Mouse (Mus musculus): ENCODE data around the gene Mrpl1. TPM values are rescaled to one million over a fixed set of nuclear protein-coding genes. Genes with fewer than 3 reads are reported as not detected.

The Mrpl1 gene
- polyA plus RNA-seq (2015; fragmentation: Nextera tagmentation; extraction: Ambion mirVana), result 25.6 and 26.3 TPM in 2 replicates

- H3K9ac ChIP-seq (ENCODE audit: low read depth, low read length), result peak within 1 kb of the TSS; percentile 83
- H3K4me3 ChIP-seq (ENCODE audit: low read length), result peak within 1 kb of the TSS; percentile 89
- H3K27ac ChIP-seq (ENCODE audit: low read length), result peak within 1 kb of the TSS; percentile 88
- peak within 1 kb of the TSS; percentile 76 for H3K4me2 ChIP-seq (ENCODE audit: low read depth, low read length)
- peaks cover 3% of the 10 kb centered on the region; the same call in 1 of the 2 replicates for H3K36me3 ChIP-seq (ENCODE audit: control insufficient read depth, insufficient read depth, low read length)
- H3K27me3 ChIP-seq (replicated peaks; ENCODE audit: control insufficient read depth, insufficient read depth, low read length), result no peaks in the 10 kb centered on the region
- H3K9me3 ChIP-seq (ENCODE audit: control insufficient read depth, low read length), result no peaks in the 10 kb centered on the region
- ATAC-seq, result peak; percentile 74
- H3K4me1 ChIP-seq (ENCODE audit: control insufficient read depth, insufficient read depth, low read length), result peaks cover 3% of the 10 kb centered on the region
- under 1% methylated on average over 17 of the region's 17 CpGs for WGBS
These were observed at the start of gene Mrpl1 for GRCm38 (mm10) chr5:96209459-96209858. Gene Mrpl1, plus strand, starts transcription at chr5:96209493.

GRCm38 (mm10) chr5:96160467-96161262, 48.6 kb upstream of the Mrpl1 start:
- ATAC-seq, result peak; percentile 22

GRCm38 (mm10) chr5:96161263-96161577, 48.1 kb upstream of the Mrpl1 start:
- Histone ChIP-seq H3K9ac (ENCODE audit: low read depth, low read length) (peak overlapping the region; percentile 99), H3K36me3 (ENCODE audit: control insufficient read depth, insufficient read depth, low read length) (no peaks in the 10 kb centered on the region), H3K27ac (ENCODE audit: low read length) (peak overlapping the region; percentile 99), H3K27me3 (replicated peaks; ENCODE audit: control insufficient read depth, insufficient read depth, low read length) (no peaks in the 10 kb centered on the region), H3K4me3 (ENCODE audit: low read length) (peak overlapping the region; percentile 98), H3K4me1 (ENCODE audit: control insufficient read depth, insufficient read depth, low read length) (peaks cover 12% of the 10 kb centered on the region), H3K9me3 (ENCODE audit: control insufficient read depth, low read length) (no peaks in the 10 kb centered on the region), H3K4me2 (ENCODE audit: low read depth, low read length) (peak overlapping the region; percentile 80)
- ATAC-seq, result no peak; the same call in 1 of the 2 replicates
- WGBS, result 0% methylated on average over 45 of the region's 45 CpGs

More at GRCm38 (mm10) chr5:96160467-96161262, 48.6 kb upstream of the Mrpl1 start:
- Histone ChIP-seq H3K27ac (ENCODE audit: low read length) (peak overlapping the region; percentile 99), H3K9me3 (ENCODE audit: control insufficient read depth, low read length) (no peaks in the 10 kb centered on the region), H3K36me3 (ENCODE audit: control insufficient read depth, insufficient read depth, low read length) (no peaks in the 10 kb centered on the region), H3K4me1 (ENCODE audit: control insufficient read depth, insufficient read depth, low read length) (peaks cover 12% of the 10 kb centered on the region), H3K4me3 (ENCODE audit: low read length) (peak overlapping the region; percentile 98), H3K4me2 (ENCODE audit: low read depth, low read length) (peak overlapping the region; percentile 80), H3K27me3 (replicated peaks; ENCODE audit: control insufficient read depth, insufficient read depth, low read length) (no peaks in the 10 kb centered on the region), H3K9ac (ENCODE audit: low read depth, low read length) (peak overlapping the region; percentile 99)
- WGBS, result under 1% methylated on average over 50 of the region's 50 CpGs

- Histone ChIP-seq H3K4me1 (ENCODE audit: control insufficient read depth, insufficient read depth, low read length) (peaks cover 12% of the 10 kb centered on the region), H3K27ac (ENCODE audit: low read length) (peak overlapping the region; percentile 99), H3K27me3 (replicated peaks; ENCODE audit: control insufficient read depth, insufficient read depth, low read length) (no peaks in the 10 kb centered on the region), H3K4me3 (ENCODE audit: low read length) (peak overlapping the region; percentile 98), H3K9me3 (ENCODE audit: control insufficient read depth, low read length) (no peaks in the 10 kb centered on the region), H3K9ac (ENCODE audit: low read depth, low read length) (peak overlapping the region; percentile 99), H3K4me2 (ENCODE audit: low read depth, low read length) (peak overlapping the region; percentile 80), H3K36me3 (ENCODE audit: control insufficient read depth, insufficient read depth, low read length) (no peaks in the 10 kb centered on the region)
- under 1% methylated on average over 67 of the region's 114 CpGs for WGBS
- ATAC-seq, result peak; percentile 57
These were observed 47.5 kb upstream of the Mrpl1 start for GRCm38 (mm10) chr5:96161578-96162398.

GRCm38 (mm10) chr5:96162399-96163331, 46.6 kb upstream of the Mrpl1 start:
- H3K4me1 ChIP-seq (ENCODE audit: control insufficient read depth, insufficient read depth, low read length), result peaks cover 12% of the 10 kb centered on the region
- no peaks in the 10 kb centered on the region for H3K27me3 ChIP-seq (replicated peaks; ENCODE audit: control insufficient read depth, insufficient read depth, low read length)
- WGBS, result under 1% methylated on average over 55 of the region's 56 CpGs
- H3K4me2 ChIP-seq (ENCODE audit: low read depth, low read length), result peak overlapping the region; percentile 80
- peak overlapping the region; percentile 98 for H3K4me3 ChIP-seq (ENCODE audit: low read length)
- no peaks in the 10 kb centered on the region for H3K36me3 ChIP-seq (ENCODE audit: control insufficient read depth, insufficient read depth, low read length)
- ATAC-seq, result peak; percentile 94
- H3K9me3 ChIP-seq (ENCODE audit: control insufficient read depth, low read length), result no peaks in the 10 kb centered on the region
- H3K9ac ChIP-seq (ENCODE audit: low read depth, low read length), result peak overlapping the region; percentile 99
- peak overlapping the region; percentile 99 for H3K27ac ChIP-seq (ENCODE audit: low read length)

GRCm38 (mm10) chr5:96163396-96164020, 45.8 kb upstream of the Mrpl1 start:
- Histone ChIP-seq H3K27ac (ENCODE audit: low read length) (peak overlapping the region; percentile 99), H3K4me1 (ENCODE audit: control insufficient read depth, insufficient read depth, low read length) (peaks cover 12% of the 10 kb centered on the region), H3K4me3 (ENCODE audit: low read length) (peak overlapping the region; percentile 98), H3K9me3 (ENCODE audit: control insufficient read depth, low read length) (no peaks in the 10 kb centered on the region), H3K36me3 (ENCODE audit: control insufficient read depth, insufficient read depth, low read length) (no peaks in the 10 kb centered on the region), H3K9ac (ENCODE audit: low read depth, low read length) (peak overlapping the region; percentile 64), H3K27me3 (replicated peaks; ENCODE audit: control insufficient read depth, insufficient read depth, low read length) (no peaks in the 10 kb centered on the region), H3K4me2 (ENCODE audit: low read depth, low read length) (peak overlapping the region; percentile 51)
- 0% methylated on average over 1 of the region's 1 CpGs for WGBS
- no peak for ATAC-seq

- WGBS, result 26% methylated on average over 5 of the region's 5 CpGs
- ATAC-seq, result no peak
These were observed 45.3 kb upstream of the Mrpl1 start, which contains the start of gene Cnot6l for GRCm38 (mm10) chr5:96164021-96164411. Gene Cnot6l, minus strand, starts transcription at chr5:96164171.

GRCm38 (mm10) chr5:96166761-96167160, 42.5 kb upstream of the Mrpl1 start:
- H3K9ac ChIP-seq (ENCODE audit: low read depth, low read length), result no peak overlapping the region
- H3K36me3 ChIP-seq (ENCODE audit: control insufficient read depth, insufficient read depth, low read length), result no peaks in the 10 kb centered on the region
- no peak overlapping the region for H3K27ac ChIP-seq (ENCODE audit: low read length)
- no peaks in the 10 kb centered on the region for H3K9me3 ChIP-seq (ENCODE audit: control insufficient read depth, low read length)
- peaks cover 9% of the 10 kb centered on the region; the same call in 1 of the 2 replicates for H3K4me1 ChIP-seq (ENCODE audit: control insufficient read depth, insufficient read depth, low read length)
- no peaks in the 10 kb centered on the region for H3K27me3 ChIP-seq (replicated peaks; ENCODE audit: control insufficient read depth, insufficient read depth, low read length)
- ATAC-seq, result no peak
- WGBS, result 87% methylated on average over 2 of the region's 2 CpGs
- H3K4me2 ChIP-seq (ENCODE audit: low read depth, low read length), result no peak overlapping the region
- H3K4me3 ChIP-seq (ENCODE audit: low read length), result no peak overlapping the region

More at GRCm38 (mm10) chr5:96164021-96164411, 45.3 kb upstream of the Mrpl1 start, which contains the start of gene Cnot6l:
- Histone ChIP-seq H3K27ac (ENCODE audit: low read length) (peak within 1 kb of the TSS; percentile 99), H3K4me1 (ENCODE audit: control insufficient read depth, insufficient read depth, low read length) (peaks cover 12% of the 10 kb centered on the region), H3K27me3 (replicated peaks; ENCODE audit: control insufficient read depth, insufficient read depth, low read length) (no peaks in the 10 kb centered on the region), H3K36me3 (ENCODE audit: control insufficient read depth, insufficient read depth, low read length) (no peaks in the 10 kb centered on the region), H3K4me2 (ENCODE audit: low read depth, low read length) (peak within 1 kb of the TSS; percentile 51), H3K9ac (ENCODE audit: low read depth, low read length) (peak within 1 kb of the TSS; percentile 64), H3K4me3 (ENCODE audit: low read length) (peak within 1 kb of the TSS; percentile 98), H3K9me3 (ENCODE audit: control insufficient read depth, low read length) (no peaks in the 10 kb centered on the region)
